ENCODE assay signal across 31 mouse cellular contexts in genomic region chr1:120708511-120708910, GRCm38 (mm10).
DNase-seq lines count a peak whose midpoint lies in the region; ATAC-seq lines count a peak whose summit lies in the region.
"Had no signal": no experiment of that assay in that cellular context is flagged by ENCODE, and none has a peak within 500 bp of the region (broad histone marks: within the 10 kb centered on the region; RNA-seq: fewer than 3 reads in every experiment).

No protein-coding gene starts in this region.

- H3K27me3 ChIP-seq in forebrain, embryonic 14.5 days (replicated peaks; ENCODE audit: control insufficient read depth, insufficient read depth, low read length), result no peaks in the 10 kb centered on the region
- H3K27me3 ChIP-seq in forebrain, embryonic 13.5 days, result no peaks in the 10 kb centered on the region
- H3K27me3 ChIP-seq: CH12.LX; forebrain, embryonic 15.5 days; heart, embryonic 13.5 days; hindbrain, embryonic 15.5 days had no signal

- no peaks in the 10 kb centered on the region for H3K4me1 ChIP-seq in forebrain, embryonic 14.5 days (ENCODE audit: control insufficient read depth, insufficient read depth, low read length)
- no peaks in the 10 kb centered on the region for H3K4me1 ChIP-seq in forebrain, embryonic 13.5 days
- H3K4me1 ChIP-seq: forebrain, embryonic 15.5 days; heart, embryonic 13.5 days; hindbrain, embryonic 10.5 days; hindbrain, embryonic 15.5 days had no signal

- peak; percentile 22 for DNase-seq in forebrain, embryonic 14.5 days (ENCODE audit: low spot score)
- peak; percentile 15 to 45 for DNase-seq in left cerebral cortex, postnatal 14 days (ENCODE audit: low spot score in 2 of 2)
- no peak for DNase-seq in left cerebral cortex, adult 11 months (ENCODE audit: low spot score)
- peak; percentile 11 to 35 for DNase-seq in frontal cortex, postnatal 36 days (ENCODE audit: low spot score in 2 of 2)
- peak; percentile 11 to 13 for DNase-seq in right cerebral cortex, postnatal 36 days (ENCODE audit: low spot score in 2 of 2)
- no peak for DNase-seq in thymus, postnatal 36 days
- DNase-seq in testis, postnatal 10 days (ENCODE audit: low spot score), result no peak
- DNase-seq: adrenal gland, adult 2 months; adrenal gland, postnatal 36 days; cerebellum, adult 8-10 months; cerebellum, postnatal 25 days; heart, postnatal 10 days; kidney, adult 11 months; kidney, postnatal 14 days; layer of hippocampus, adult 9-11 months; liver; lung, adult 2 months; lung, postnatal 10 days; midbrain, embryonic 14.5 days; thymus, postnatal 14 days had no signal

- 67% methylated on average over 5 of the region's 5 CpGs for WGBS in forebrain, embryonic 14.5 days
- WGBS in forebrain, embryonic 13.5 days, result 73% methylated on average over 5 of the region's 5 CpGs

- no peaks in the 10 kb centered on the region for H3K9me3 ChIP-seq in forebrain, embryonic 14.5 days (replicated peaks; ENCODE audit: control insufficient read depth, low read length)
- no peaks in the 10 kb centered on the region for H3K9me3 ChIP-seq in forebrain, embryonic 13.5 days (replicated peaks)
- H3K9me3 ChIP-seq: forebrain, embryonic 15.5 days; heart, embryonic 13.5 days; hindbrain, embryonic 10.5 days; hindbrain, embryonic 15.5 days had no signal

- no peak for ATAC-seq in forebrain, embryonic 14.5 days
- ATAC-seq in forebrain, embryonic 13.5 days, result no peak
- ATAC-seq: activated CD4-positive, CD25-positive, alpha-beta regulatory T cell, adult 4 months; forebrain, embryonic 15.5 days; inflammation-experienced regulatory T-cells, adult 6 months had no signal

- intact Hi-C loops in left cerebral cortex, postnatal 14 days (cut with DNase I), result no loop called here

- H3K36me3 ChIP-seq in forebrain, embryonic 14.5 days (ENCODE audit: control insufficient read depth, insufficient read depth, low read length), result no peaks in the 10 kb centered on the region
- no peaks in the 10 kb centered on the region for H3K36me3 ChIP-seq in forebrain, embryonic 13.5 days (ENCODE audit: poor library complexity, severe bottlenecking)
- H3K36me3 ChIP-seq: forebrain, embryonic 15.5 days; heart, embryonic 13.5 days; hindbrain, embryonic 10.5 days; hindbrain, embryonic 15.5 days had no signal

- H3K9ac ChIP-seq in forebrain, embryonic 14.5 days (ENCODE audit: low read length), result no peak overlapping the region
- H3K9ac ChIP-seq in forebrain, embryonic 13.5 days, result no peak overlapping the region
- H3K9ac ChIP-seq: forebrain, embryonic 15.5 days; heart, embryonic 13.5 days; hindbrain, embryonic 15.5 days; liver, embryonic 14.5 days had no signal

- H3K27ac ChIP-seq in forebrain, embryonic 14.5 days (ENCODE audit: low read depth, low read length), result no peak overlapping the region
- H3K27ac ChIP-seq in forebrain, embryonic 13.5 days, result no peak overlapping the region
- H3K27ac ChIP-seq: forebrain, embryonic 15.5 days; heart, embryonic 13.5 days; hindbrain, embryonic 10.5 days; hindbrain, embryonic 15.5 days; left cerebral cortex, adult 2 months; liver, embryonic 14.5 days; macrophage had no signal

- H3K4me2 ChIP-seq in forebrain, embryonic 14.5 days (ENCODE audit: low read length), result no peak overlapping the region
- H3K4me2 ChIP-seq in forebrain, embryonic 13.5 days, result no peak overlapping the region
- H3K4me2 ChIP-seq: forebrain, embryonic 15.5 days; heart, embryonic 13.5 days; hindbrain, embryonic 15.5 days had no signal

- H3K4me3 ChIP-seq in forebrain, embryonic 14.5 days (ENCODE audit: low read depth, low read length), result no peak overlapping the region
- no peak overlapping the region for H3K4me3 ChIP-seq in forebrain, embryonic 13.5 days
- H3K4me3 ChIP-seq: forebrain, embryonic 15.5 days; heart, embryonic 13.5 days; hindbrain, embryonic 10.5 days; hindbrain, embryonic 15.5 days; left cerebral cortex, adult 2 months had no signal

Comparison
In these comparisons a context has a peak if more than half of its experiments do, and no peak if none do; other contexts are left out.
1. DNase-seq: peak in forebrain, embryonic 14.5 days (single experiment), left cerebral cortex, postnatal 14 days (2 of 2), frontal cortex, postnatal 36 days (2 of 2) and right cerebral cortex, postnatal 36 days (2 of 2); none in left cerebral cortex, adult 11 months (single experiment), thymus, postnatal 36 days (0 of 2) and testis, postnatal 10 days (single experiment).